Mouse (Mus musculus) G1E (cell line): ENCODE results near the gene C9orf72.

ENCODE experiments used
- CTCF ChIP-seq: IDR thresholded peaks from 2 replicates; pipeline ENCODE4 v1.5.1; 2012; ENCODE audit warnings: low read depth, low read length, inconsistent platforms, mixed read lengths
- GATA2 ChIP-seq: IDR thresholded peaks from 2 replicates; pipeline ENCODE4 v1.6.1; 2012; ENCODE audit warnings: low read depth, low read length, inconsistent platforms, borderline replicate concordance
- TAL1 ChIP-seq: conservative IDR thresholded peaks from 2 replicates; pipeline ENCODE4 v1.6.1; 2012; ENCODE audit warnings: low read depth, low read length, inconsistent platforms, mixed read lengths

DNA sequence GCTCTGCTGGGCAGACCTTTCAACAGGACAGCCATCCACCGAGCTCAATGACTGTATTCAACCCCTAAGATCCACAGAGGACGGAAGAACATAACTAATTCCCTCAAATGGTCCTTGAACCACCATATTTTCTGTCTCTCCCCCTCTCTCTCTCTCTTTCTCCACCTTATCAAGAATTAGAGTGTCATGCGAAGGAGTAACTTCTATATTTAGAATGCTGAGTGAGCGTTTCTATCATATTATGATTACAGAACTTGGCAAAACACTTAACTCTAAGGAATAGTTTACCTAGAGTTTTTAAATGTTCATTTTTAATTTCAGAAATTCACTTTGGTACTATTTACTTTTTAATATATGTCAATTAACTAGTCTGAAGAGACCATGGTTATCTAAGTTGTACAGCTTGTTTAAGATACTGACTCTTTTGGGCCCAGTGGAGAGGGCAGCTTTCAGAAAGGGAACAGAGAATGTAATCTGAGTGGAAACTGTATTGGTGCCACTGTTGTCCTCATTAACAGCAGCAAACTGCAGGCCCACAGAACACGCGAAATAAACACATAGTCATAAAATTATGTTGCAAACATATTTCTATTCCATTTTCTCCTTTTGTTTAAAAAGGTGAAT lies 5.8 kb downstream of the C9orf72 start:
- TF ChIP-seq CTCF, result no peak
- no peak for TF ChIP-seq TAL1
- no peak for TF ChIP-seq GATA2
